Mouse (Mus musculus) E14TG2a.4 (cell line): Measurements from ENCODE around the gene Ptgir.

ENCODE experiments used
- H3K27me3 ChIP-seq: 2 replicates; pipeline ENCODE4 v1.6.1; 2014; ENCODE audit warnings: low read length, control low read depth; ENCODE audit not compliant: insufficient read depth
- H3K36me3 ChIP-seq: 2 replicates; pipeline ENCODE4 v1.6.1; 2014; ENCODE audit warnings: low read length, control low read depth; ENCODE audit not compliant: insufficient read depth
- H3K4me1 ChIP-seq: replicated peaks from 2 replicates; pipeline ENCODE4 v1.6.1; 2014; ENCODE audit warnings: low read depth, low read length, control low read depth
- H3K4me3 ChIP-seq: replicated peaks from 2 replicates; pipeline ENCODE4 v1.5.1; 2014; ENCODE audit warnings: mild to moderate bottlenecking, low read length
- H3K9me3 ChIP-seq: 2 replicates; pipeline ENCODE4 v1.6.1; 2014; ENCODE audit warnings: low read length, control low read depth
- CTCF ChIP-seq: conservative IDR thresholded peaks from 2 replicates; pipeline ENCODE4 v1.5.1; 2014; ENCODE audit warnings: low read length
- NANOG ChIP-seq: IDR thresholded peaks from 2 replicates; pipeline ENCODE4 v1.6.1; 2014; ENCODE audit warnings: borderline replicate concordance, low read length, mixed read lengths
- POU5F1 ChIP-seq: IDR thresholded peaks from 2 replicates; pipeline ENCODE4 v1.6.1; 2014; ENCODE audit warnings: low read length, borderline replicate concordance

The Ptgir gene

GRCm38 (mm10) chr7:16937312-16937711 lies 31.0 kb downstream of the Ptgir start:
- H3K4me3 ChIP-seq: no peak overlapping the region
- H3K27me3 ChIP-seq: peaks cover 7% of the 10 kb centered on the region
- peak; percentile 95 for TF ChIP-seq CTCF
- TF ChIP-seq POU5F1: no peak
- H3K9me3 ChIP-seq: no peaks in the 10 kb centered on the region
- H3K36me3 ChIP-seq: no peaks in the 10 kb centered on the region
- H3K4me1 ChIP-seq: peaks cover 13% of the 10 kb centered on the region

GRCm38 (mm10) chr7:16938117-16938791 lies 32.0 kb downstream of the Ptgir start:
- peaks cover 7% of the 10 kb centered on the region for H3K27me3 ChIP-seq
- no peaks in the 10 kb centered on the region for H3K9me3 ChIP-seq
- no peaks in the 10 kb centered on the region for H3K36me3 ChIP-seq
- H3K4me1 ChIP-seq: peaks cover 12% of the 10 kb centered on the region
- no peak for TF ChIP-seq POU5F1
- TF ChIP-seq NANOG: no peak
- H3K4me3 ChIP-seq: no peak overlapping the region

GRCm38 (mm10) chr7:16940292-16940691 lies 34.0 kb downstream of the Ptgir start:
- Histone ChIP-seq H3K27me3 (peaks cover 14% of the 10 kb centered on the region), H3K9me3 (no peaks in the 10 kb centered on the region), H3K4me3 (no peak overlapping the region), H3K4me1 (peaks cover 24% of the 10 kb centered on the region), H3K36me3 (no peaks in the 10 kb centered on the region)
- TF ChIP-seq NANOG (no peak), CTCF (no peak), POU5F1 (no peak)

GRCm38 (mm10) chr7:16942861-16943260 lies 36.6 kb downstream of the Ptgir start:
- Histone ChIP-seq H3K4me3 (no peak overlapping the region), H3K36me3 (no peaks in the 10 kb centered on the region), H3K4me1 (peaks cover 38% of the 10 kb centered on the region), H3K27me3 (peaks cover 40% of the 10 kb centered on the region), H3K9me3 (peaks cover 6% of the 10 kb centered on the region; the same call in 1 of the 2 replicates)
- TF ChIP-seq POU5F1 (no peak), CTCF (no peak), NANOG (no peak)

GRCm38 (mm10) chr7:16944061-16944807 lies 37.9 kb downstream of the Ptgir start, which contains the start of gene Pnmal2:
Gene Pnmal2, plus strand, starts transcription at chr7:16944682.
- H3K27me3 ChIP-seq: peaks cover 52% of the 10 kb centered on the region
- peaks cover 6% of the 10 kb centered on the region; the same call in 1 of the 2 replicates for H3K9me3 ChIP-seq
- peak within 1 kb of the TSS; percentile 84 for H3K4me3 ChIP-seq
- peaks cover 45% of the 10 kb centered on the region for H3K4me1 ChIP-seq
- H3K36me3 ChIP-seq: no peaks in the 10 kb centered on the region
- TF ChIP-seq CTCF: no peak
- TF ChIP-seq NANOG: no peak
- TF ChIP-seq POU5F1: no peak

GRCm38 (mm10) chr7:16944808-16945315 lies 38.6 kb downstream of the Ptgir start:
- Histone ChIP-seq H3K4me1 (peaks cover 51% of the 10 kb centered on the region), H3K27me3 (peaks cover 56% of the 10 kb centered on the region), H3K4me3 (peak overlapping the region; percentile 84), H3K9me3 (peaks cover 6% of the 10 kb centered on the region; the same call in 1 of the 2 replicates), H3K36me3 (no peaks in the 10 kb centered on the region)
- TF ChIP-seq CTCF: no peak
- no peak for TF ChIP-seq NANOG
- TF ChIP-seq POU5F1: no peak

- Histone ChIP-seq H3K9me3 (peaks cover 6% of the 10 kb centered on the region; the same call in 1 of the 2 replicates), H3K4me1 (peaks cover 56% of the 10 kb centered on the region), H3K36me3 (no peaks in the 10 kb centered on the region), H3K27me3 (peaks cover 57% of the 10 kb centered on the region), H3K4me3 (peak overlapping the region; percentile 84)
- TF ChIP-seq NANOG (no peak), POU5F1 (no peak), CTCF (no peak)
Observed at GRCm38 (mm10) chr7:16945419-16945818, 39.1 kb downstream of the Ptgir start.
